Mouse (Mus musculus) kidney, postnatal 14 days (tissue): ENCODE results near the gene Snx18.

Experiments used
- DNase-seq: peaks from one replicate; pipeline ENCODE4 v3.0.0; 2022; ENCODE audit warnings: mixed read lengths

The Snx18 gene

GRCm38 (mm10) chr13:113595987-113596386 lies 22.4 kb downstream of the Snx18 start:
- no peak for DNase-seq

DNA sequence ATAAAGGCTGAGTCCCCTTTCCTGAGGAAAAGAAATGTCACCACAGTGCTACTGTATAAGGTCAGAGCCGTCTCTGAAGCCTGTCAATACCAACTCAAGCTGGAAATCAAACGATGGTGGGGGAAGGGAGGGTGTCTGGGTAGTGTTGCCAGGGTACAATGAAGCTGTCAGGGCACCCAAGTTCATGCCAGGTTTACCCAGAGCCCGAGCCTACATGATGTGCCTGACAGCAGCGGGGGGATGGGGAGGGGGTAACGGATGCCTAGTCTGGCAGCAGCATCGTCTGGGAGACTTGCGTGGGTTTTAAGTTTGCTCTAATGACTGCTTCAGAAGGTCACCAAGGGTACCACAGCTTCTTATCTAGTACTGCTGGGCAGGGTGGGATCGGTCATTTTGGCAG lies 23.1 kb downstream of the Snx18 start:
- no peak for DNase-seq

DNA sequence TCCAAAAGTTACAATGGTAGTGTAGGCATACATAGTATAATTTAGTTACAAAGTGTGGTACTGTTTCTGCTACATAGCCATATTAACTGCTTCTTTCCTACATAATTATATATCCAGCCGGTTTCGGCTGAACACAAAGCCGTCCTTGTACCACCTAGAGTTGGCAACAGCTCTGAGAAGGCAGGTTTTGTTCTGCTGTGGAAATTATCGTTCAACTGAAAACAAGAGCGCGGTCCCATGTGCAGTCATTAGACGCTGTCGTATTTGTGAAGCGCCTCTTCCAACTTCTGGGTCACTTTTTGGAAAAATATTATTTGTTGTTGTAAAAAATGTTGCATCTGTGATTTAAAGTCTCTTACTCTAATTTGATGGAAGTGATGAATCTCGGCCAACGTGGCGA lies 24.0 kb downstream of the Snx18 start:
- no peak for DNase-seq

DNA sequence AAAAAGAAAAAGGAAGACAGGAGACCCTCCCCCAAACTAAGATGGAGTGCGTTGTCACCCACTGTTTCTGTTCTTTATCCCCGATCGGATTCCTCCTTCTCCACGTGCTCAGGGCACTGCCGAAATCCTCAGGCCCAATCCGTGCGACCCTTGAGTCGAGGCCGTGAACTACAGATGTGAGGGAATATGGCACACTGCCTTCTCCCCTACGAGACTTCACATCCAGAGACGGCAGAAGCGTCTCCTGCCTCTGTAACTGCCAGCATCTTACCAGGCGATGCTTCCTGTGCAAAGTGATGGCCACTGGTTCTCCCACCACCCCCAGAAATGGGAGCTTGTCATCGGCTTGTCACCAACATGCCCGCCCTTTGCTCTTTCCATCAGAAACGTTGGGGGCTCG lies 24.7 kb downstream of the Snx18 start:
- DNase-seq: no peak

DNA sequence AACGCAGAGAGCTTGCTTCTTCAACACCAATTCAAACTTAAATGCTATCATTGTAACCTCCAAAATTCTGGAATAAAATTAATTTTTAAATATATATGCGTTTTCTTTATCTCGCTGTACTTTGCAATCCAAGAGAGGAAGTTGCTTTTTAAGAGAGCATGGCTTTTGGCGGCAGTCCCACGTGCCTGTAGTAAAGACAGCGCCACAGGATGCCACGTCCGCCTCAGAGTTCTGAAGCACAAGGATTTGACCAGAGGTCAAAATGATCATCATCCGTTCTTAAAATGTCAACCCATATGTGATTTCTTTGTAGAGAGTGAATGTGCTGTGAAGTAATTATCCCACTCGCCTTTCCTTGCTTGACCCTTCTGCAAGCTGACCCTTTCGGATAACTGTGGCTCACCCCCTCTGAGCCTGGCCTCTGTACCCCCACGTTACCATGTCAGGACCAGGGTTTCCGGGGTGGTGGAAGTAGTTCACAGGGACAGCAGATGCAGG lies 25.6 kb downstream of the Snx18 start:
- DNase-seq: peak; percentile 56

DNA sequence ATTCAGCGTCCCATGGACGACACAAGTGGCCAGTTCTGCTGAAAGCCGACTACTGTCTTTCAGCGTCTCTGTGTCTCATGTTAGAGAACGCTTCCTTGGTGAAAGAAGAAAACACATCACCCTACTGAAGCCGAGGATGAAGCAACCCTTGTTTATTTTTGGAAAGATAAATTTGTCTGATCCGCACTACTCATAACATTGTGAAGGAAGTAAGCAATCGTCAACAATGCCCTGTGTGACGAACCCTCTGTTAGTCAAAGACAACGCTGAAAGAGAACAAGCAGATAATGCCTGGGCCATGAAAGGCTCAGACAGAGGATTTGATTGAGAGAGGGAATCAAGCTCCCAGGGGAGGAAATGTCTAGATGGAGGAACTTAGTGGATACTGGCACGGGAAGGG lies 27.0 kb downstream of the Snx18 start:
- DNase-seq: no peak

DNA sequence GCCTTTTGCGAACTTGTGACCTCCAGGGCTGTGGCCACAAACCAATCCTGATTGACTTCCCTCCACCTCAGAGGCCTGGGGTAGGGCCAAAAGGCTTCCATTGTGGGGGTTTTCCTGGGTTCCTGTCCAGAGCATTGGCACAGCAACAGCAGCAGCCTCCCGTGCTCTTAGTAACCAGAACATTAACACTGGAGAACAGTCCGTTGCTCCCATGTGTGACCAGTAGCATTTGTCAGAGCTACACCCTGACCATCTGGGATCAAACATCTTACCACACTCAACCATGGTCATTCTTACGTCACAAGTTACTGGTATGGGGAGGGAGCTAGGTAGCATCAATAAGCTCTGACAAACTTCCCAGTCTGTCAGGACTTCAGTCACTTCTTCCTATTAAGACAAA lies 28.1 kb downstream of the Snx18 start:
- no peak for DNase-seq

DNA sequence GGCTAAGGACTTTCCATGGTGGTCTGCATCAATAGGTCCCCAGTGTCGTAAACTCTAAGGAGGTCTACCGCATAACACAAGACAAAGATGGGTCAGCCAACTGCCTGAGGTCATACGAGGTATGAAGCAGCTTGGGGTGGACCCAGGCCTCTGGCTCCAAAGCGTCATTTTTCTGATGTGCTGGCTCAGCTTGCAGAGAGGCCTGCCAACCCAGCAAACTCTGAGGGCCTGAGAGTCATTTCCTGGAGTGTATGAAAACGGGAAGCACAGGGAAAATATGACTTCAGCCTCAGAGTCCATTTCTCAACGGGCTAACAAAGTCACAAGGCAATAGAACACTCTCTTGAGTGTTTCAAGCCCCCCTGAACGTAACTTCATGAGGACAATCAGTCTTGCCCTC lies 28.9 kb downstream of the Snx18 start:
- DNase-seq: peak; percentile 66

- DNase-seq: no peak
Observed at GRCm38 (mm10) chr13:113587200-113587936, 31.0 kb downstream of the Snx18 start.

DNA sequence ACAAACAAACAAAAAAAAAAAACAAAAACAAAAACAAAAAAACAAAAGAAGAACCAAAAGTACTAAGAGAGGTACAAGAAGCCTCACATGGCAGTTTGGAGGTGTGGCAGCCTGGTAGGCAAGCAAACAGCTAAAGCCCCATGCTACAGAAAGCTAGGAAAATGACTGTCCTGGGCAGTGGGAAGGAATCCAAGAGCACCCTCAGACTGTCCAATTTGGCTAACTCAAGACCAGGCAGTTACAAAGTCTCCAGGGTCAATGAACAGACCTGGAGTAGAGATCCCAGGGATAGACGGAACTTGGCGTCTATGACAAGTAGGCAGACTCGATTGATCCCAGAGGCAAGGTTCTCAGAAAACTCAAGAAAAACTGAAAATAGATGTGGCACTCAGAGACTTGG lies 32.8 kb downstream of the Snx18 start:
- no peak for DNase-seq

DNA sequence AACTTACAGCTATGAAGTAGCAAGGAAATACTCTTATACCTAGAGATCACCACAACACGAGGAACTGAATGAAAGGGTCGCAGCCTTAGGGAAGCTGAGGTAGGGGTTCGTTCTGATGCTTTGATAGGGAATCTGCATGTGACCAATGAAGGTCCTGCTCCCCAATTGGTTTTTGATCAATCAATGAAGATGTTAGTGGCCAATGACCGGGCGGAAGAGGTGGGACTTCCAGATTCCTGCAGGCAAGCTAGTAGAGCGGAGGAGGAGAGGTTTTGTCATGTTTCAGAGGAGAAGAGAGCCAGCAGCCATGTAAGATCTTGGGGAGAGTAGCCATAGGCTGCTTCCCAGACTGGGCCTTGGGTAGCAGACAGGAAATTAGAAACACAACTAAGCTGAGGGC lies 33.9 kb downstream of the Snx18 start:
- no peak for DNase-seq

DNA sequence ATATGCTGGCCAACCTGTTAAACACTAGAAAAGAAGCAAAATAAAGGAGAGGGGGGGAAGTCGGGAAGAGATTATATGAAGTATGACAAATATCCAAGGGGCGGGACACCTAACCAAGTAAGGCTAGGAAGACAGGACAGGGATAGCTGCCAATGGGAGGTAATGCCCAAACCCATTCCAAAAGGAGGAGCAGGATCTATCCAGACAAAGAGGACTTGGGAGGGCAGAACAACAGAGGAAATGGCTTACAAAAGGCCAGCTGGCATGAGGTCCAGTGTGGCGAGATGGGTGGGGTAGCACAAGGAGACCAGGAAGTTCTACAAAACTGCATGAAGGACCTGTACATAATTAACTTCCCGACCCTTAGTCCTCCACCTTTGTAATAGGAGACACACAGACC lies 34.8 kb downstream of the Snx18 start:
- no peak for DNase-seq

- no peak for DNase-seq
Observed at GRCm38 (mm10) chr13:113582024-113582423, 36.3 kb downstream of the Snx18 start.

GRCm38 (mm10) chr13:113581436-113581835 lies 36.9 kb downstream of the Snx18 start:
- DNase-seq: no peak

DNA sequence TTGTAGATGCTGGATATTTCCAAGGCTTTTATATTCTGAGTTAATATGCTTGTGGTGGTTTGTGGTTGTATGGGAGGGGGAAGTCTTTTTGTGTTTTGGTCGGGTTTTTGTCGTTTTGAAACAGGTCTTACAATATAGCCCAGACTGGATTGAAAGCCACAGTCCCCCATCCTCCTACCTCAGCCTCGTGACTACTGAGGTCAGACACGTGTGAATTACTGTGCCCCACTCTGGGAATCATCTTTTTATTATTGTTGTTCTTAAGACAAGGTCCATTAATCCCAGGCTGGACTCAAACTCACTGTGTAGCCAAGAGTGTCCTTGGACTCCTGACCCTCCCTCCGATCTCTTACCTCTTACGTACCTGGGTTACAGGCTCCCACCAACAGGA lies 38.0 kb downstream of the Snx18 start:
- DNase-seq: no peak

DNA sequence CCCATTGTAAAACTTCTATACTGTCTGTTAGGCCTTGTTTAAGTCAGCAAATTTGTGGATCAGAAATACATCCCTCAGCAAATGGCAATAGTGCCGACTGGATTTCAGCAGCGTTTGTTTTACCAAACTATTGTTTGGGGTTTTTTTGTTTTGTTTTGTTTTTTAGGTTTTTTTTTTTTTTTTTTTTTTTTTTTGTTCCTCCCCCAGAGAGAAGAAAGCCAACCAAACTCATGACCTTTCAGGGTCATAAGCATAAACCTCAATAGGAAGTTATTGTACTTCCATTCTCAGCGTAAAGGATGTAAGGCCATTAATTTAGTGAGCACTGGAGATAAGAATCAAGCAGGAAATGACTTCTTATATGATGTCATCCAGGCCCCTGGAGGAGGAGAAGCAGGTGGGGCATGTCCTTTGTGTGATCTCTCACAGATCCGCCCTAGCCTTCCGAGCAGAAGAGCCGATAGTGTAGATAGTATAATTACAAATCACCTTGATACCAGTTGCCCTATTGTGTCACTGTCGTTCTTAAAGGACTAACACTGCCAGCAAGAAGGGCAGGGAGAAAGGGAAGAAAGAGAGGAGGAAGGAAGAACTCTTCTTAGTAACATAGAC lies 38.5 kb downstream of the Snx18 start:
- no peak for DNase-seq

DNA sequence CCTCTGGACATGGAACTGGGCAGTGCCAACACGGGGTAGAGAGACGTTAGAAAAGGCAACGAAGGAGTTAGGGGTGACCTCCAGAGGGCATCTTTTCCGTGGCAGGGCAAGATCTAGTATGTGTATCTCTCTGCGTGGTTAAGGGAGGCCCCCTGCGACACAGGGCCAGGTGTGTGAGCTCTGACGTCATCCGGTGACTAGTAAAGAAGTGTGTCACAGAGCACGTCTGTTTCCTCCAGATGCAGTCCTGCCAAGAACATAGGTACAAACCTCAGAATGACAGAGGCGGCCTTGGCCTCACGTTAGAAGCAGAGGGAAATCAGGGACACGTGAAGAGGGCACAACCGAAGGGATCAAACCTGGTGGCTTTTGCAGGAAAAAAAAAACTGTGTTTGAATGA lies 44.1 kb downstream of the Snx18 start:
- no peak for DNase-seq

DNA sequence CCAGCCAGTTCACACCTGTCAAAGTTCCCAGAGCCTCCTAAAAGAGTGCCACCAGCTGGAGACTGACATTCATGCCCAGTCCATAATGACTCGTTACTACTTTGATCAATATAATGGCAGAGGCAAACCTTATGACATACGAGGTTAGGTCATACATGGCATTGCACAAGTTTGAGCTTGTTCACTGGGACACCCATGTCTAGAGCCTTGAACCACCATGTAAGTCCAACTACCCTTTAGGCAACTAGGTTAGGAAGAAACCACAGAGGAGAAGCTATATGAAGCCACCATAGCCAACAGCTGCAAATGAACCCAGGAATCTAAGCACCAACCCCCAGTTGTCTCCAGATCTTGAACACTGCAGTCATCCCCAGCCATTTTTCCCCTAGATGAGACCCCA lies 45.0 kb downstream of the Snx18 start:
- no peak for DNase-seq

- no peak for DNase-seq
Observed at GRCm38 (mm10) chr13:113572046-113572686, 46.2 kb downstream of the Snx18 start.

- DNase-seq: no peak
Observed at GRCm38 (mm10) chr13:113569526-113569925, 48.8 kb downstream of the Snx18 start.

GRCm38 (mm10) chr13:113566951-113567350 lies 51.4 kb downstream of the Snx18 start:
- DNase-seq: no peak

GRCm38 (mm10) chr13:113566411-113566810 lies 52.0 kb downstream of the Snx18 start:
- no peak for DNase-seq

- DNase-seq: no peak
Observed at GRCm38 (mm10) chr13:113559646-113560045, 58.7 kb downstream of the Snx18 start.

DNA sequence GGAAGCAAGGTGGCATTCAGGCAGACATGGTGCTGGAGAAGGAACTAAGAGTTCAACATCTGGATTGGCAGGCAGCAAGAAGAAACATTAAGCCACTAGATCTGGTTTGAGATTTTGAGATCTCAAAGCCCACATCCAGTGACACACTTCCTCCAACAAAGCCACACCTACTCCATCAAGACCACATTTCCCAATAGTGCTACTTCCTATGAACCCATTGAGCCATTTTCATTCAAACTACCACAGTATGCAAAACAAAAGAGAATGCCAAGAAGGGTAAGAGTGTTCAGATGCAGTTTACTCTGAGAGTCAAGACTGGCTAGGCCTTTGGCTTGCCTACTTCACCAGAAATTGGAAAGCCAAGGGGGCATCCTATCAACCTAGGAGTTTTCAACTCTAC lies 61.8 kb downstream of the Snx18 start:
- DNase-seq: no peak
